Mouse (Mus musculus): ENCODE data around the gene Cracr2a.

Cracr2a gene

GRCm38 (mm10) chr6:127634858-127635257 is 73.7 kb downstream of the Cracr2a start:
- DNase-seq, result no peak

DNA sequence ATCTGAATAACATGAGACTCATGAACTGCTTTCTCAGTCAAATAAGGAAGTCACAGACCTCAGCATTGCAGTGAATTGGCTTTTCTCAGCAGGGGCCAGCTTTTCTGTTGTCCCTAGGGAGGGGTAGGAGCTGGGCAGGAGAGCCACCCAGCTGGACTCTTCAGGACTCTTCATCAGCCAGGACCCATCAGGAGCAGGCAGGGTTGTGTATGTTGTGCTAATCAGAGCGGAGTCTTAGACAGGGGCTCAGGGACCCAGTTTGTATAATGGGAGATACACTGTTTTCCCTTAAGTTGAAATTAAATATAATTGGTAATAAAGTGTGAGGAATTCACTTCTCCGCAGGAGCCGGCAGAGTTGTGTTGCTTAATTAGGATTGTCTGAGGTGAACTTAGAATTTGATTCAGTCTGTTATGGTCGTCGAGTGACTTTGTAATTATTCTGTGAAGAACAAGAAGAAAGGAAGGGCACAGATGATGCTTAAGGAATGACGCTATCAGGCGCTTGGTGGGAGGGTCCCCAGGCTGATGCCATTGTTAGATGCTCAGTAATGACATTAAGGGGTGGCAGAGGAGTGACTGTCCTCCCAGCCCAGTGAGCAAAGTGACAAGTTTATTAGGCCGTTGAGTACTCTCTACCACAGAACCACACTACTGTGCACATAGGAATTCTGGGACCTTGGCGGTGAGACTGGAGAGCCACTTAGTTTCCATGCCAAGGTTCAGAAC is 74.5 kb downstream of the Cracr2a start:
- DNase-seq, result no peak

DNA sequence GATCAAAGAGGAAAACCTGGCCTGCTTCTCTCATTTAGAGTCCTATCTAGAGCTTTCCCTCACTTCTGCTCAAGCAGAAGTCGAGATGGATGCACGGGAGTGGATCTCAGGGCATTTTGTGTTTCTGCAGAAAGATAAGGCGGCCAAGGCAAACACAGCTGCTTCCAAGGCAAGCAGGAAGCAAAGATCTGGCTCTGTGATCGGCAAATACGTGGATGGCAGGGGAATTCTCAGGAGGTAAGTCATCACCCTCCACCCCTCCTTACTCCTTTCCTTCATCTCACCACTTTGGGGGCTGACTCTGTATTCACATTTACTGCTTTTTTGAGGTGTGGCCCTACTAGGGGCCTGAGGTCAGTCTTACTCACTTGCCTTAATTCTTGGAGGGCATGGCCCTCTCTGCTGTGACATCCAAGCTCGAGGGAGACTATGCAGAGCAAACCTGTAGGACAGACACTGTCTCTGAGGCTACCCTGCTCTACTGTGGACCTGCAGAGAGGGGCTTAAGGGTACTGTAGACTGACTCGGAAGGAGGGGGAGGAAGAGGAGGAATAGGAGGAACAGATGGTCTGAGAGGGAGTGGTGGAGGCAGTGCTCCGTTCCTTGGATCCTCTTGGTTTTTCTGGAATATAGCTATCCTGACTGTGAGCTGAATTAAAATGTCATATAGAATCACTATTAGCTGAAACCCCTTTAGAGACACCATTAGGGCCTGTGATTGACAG is 80.1 kb downstream of the Cracr2a start:
- DNase-seq, result no peak

GRCm38 (mm10) chr6:127655988-127656387 is 94.8 kb downstream of the Cracr2a start:
- DNase-seq, result no peak

DNA sequence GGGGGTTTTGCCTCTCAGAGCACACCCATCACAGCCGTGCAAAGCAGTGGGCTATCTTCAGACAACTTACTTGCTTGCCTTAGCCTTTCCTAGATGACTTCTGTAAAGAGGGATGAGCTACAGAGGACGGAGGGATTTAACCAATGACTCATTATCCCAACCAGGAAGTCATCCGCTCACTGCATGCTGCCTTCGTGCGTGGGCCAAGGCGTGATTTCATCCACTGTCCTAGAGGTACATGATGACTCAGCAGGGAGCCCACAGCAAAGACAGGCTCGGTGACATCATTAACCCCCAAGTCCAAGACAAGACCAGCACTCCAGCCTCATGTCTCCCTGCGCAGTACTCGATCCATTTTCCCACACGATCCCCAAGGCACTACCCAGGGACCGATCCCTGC is 96.0 kb downstream of the Cracr2a start:
- DNase-seq, result no peak

GRCm38 (mm10) chr6:127659472-127659871 is 98.3 kb downstream of the Cracr2a start:
- DNase-seq, result no peak

DNA sequence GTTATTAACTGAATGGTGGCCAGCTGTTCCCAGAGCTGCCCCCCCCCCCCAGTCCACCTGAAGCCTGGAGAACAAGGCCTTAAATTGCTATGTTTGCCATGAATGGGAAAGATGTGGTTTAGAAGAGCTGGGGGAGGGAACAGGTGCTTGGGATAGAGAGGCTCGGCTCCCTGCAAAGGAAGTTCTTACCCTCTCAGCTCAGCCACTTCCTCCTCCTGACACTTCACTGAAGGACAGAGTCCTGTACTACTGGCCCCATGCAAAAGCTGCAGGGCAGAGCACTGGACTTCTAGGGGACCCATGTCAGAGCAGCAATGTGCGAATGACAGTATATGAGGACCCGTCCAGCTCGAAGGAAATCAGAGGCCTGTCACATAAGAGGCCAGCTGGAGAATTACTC is 98.8 kb downstream of the Cracr2a start:
- no peak for DNase-seq

DNA sequence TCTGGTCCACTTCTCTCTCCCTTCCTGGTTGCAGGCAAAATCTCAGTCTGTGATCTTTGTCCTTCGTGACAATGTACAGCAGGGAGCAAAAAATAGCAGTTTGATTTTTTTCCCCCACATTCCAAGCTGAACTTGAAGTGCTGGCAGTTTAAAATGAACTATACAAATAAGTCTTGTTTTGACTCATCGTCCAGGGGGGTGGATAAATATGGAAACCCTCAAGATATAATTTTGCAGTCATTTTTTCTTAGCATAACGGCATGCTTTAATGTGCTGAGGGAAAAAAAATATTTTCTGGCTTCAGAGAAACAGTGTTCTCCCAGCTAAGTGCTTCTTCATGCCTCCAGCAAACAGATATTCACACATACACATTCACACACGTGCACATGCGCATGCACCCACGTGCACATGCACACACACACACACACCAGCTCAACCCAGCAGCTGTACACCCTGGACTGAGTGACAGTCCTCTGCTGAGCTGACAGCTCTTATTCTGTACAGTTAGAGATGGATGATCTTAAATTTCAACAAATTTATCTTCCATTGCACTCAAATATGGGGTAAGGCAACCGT is 100.7 kb downstream of the Cracr2a start:
- no peak for DNase-seq

DNA sequence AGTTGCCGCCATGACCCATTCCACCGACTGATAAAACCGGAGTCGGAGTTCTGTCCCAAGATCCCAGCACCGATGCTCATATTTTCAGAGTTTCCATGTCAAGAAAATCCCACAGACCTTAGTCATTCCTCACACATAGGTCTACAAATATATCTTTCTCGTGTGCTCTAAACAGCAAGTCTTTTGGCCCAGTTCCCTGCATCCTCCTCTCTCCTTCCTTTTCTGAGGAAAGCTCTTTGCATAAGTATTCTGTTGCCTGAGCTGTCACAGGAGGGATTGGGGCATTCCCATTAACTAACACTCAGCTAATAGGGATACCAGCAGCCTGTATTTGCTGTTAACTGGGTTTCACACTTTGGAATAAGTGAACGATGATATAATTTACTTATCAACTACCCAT is 102.1 kb downstream of the Cracr2a start:
- no peak for DNase-seq

GRCm38 (mm10) chr6:127669313-127669712 is 108.2 kb downstream of the Cracr2a start:
- DNase-seq, result no peak

- DNase-seq, result no peak
These were observed 108.9 kb downstream of the Cracr2a start for GRCm38 (mm10) chr6:127670031-127670430.

GRCm38 (mm10) chr6:127672071-127672470 is 110.9 kb downstream of the Cracr2a start:
- DNase-seq, result no peak

- DNase-seq, result no peak
These were observed 115.7 kb downstream of the Cracr2a start for GRCm38 (mm10) chr6:127676866-127677265.

DNA sequence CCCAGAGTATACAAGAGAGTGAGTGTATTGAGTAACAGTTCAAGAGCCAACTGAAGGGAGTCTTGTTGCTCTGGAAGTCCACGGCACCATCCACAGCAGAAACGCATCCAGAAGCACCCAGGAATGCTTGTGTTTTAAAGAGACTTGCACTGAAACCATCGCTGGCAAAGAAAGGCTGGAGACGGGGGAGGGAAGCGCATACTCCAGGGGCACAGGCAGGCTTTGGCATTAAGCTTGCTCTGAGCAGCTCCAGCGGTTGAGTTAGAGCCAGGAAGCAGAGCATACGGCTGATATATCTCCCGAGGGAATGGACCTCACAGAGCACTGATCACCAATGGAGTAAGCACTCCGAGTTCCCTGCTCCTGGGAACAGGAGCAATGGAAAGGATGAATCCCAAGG is 117.2 kb downstream of the Cracr2a start:
- DNase-seq, result no peak

DNA sequence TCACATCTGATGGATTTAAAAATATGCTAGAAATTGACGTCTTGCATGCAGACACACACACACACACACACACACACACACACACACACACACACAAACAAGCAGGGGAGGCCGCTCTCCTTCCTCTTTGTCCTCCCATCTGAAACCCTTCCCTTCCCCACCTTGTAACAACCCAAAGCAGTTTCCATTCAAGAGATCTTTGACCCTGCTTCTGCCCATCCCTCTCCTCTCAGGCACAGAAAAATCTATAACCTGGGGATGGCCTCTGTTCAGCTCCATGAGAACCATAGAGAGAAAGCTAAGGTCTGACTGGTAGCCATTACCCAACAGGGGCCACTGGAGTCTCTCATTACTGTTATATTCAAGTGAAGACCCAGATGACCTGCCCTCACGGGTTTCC is 117.9 kb downstream of the Cracr2a start:
- no peak for DNase-seq

- no peak for DNase-seq
These were observed 119.6 kb downstream of the Cracr2a start for GRCm38 (mm10) chr6:127680784-127681183.

DNA sequence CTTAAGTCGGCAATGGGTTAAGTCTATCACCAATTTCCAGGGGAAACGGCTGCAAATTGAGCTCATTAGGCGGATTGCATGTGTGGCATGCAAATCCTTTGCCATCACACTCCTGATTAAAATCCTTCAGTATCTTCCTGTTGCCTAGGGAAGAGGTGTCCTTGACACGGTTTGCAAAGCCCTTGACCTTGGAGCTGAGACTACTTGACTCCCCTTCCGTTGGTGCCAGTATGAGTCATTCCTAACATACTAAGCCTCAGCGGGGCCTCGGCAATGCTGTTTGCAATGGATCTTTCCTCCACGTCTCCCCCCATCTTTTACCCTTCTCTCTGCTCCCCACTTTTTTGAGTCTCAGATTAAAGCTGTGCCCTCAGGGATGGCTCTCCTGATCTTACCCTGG is 122.4 kb downstream of the Cracr2a start:
- DNase-seq, result no peak

GRCm38 (mm10) chr6:127684981-127685380 is 123.8 kb downstream of the Cracr2a start:
- no peak for DNase-seq

DNA sequence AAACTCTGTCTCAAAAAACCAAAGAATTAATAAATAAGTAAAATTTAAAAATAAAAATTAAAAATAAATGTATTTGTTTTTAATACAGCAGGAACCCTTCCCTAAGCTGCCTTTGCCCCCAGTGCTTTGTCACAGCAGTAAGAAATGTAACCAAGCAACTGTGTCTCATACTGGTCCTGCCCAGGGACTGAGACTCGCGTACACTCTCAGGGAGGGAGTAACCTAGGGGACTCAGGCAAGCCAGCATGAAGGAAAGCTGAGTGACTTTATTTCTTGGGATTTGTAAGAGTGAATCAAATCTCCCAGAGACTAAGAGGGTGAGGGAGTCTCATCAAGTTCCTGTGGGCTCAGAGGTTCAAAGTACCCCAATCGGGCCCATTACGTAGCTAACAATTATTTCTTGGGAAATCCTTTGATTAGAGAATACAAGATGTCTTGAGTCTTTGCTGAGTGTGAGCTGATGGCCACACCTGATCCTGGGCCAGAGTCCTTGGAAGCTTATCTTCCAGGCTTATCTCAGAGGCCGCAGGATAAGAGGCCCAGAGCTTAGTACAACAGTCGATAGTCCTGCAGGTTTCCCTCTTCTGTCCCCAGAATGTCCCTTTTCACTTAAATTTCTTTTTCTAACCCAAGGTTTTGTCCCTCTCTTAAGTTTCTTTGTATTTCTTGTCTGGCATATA is 126.2 kb downstream of the Cracr2a start:
- DNase-seq, result no peak

GRCm38 (mm10) chr6:127692298-127692697 is 131.2 kb downstream of the Cracr2a start:
- DNase-seq, result no peak

- DNase-seq, result no peak
These were observed 132.5 kb downstream of the Cracr2a start for GRCm38 (mm10) chr6:127693681-127694080.

DNA sequence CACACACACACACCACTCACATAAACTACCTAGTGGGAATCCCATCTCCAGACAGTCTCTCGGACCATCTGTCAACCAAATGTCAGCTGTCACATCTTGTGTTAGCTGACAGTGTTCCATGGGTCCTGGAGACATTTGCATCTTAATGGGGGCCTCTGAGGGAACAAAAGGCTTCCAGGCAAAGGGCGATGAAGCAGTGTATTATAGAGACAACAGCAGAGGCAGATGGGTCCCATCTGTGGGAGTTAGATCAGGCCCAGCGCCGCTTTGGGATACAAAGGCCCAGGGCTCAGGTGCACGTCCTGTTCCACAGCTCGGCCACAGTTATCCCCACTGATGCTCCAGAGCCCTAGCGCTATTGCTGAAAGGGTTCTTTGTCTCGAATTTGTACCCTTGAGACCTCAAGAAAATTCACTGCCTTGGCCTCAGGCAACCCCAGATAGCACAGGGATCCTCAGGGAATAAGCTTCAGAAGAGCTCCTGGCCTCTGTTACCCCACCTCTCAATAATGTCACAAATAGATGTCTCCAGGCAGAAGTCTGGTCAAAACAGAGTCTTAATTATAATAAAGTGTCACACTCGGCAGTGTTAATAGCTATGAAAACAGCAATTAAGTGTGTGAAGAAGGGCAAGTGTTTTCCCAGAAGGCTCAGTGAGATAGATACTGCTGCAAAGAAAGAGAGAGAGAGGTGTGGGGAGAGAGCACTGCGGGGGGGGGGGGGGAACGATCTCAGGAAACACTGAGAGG is 140.1 kb downstream of the Cracr2a start:
- no peak for DNase-seq

DNA sequence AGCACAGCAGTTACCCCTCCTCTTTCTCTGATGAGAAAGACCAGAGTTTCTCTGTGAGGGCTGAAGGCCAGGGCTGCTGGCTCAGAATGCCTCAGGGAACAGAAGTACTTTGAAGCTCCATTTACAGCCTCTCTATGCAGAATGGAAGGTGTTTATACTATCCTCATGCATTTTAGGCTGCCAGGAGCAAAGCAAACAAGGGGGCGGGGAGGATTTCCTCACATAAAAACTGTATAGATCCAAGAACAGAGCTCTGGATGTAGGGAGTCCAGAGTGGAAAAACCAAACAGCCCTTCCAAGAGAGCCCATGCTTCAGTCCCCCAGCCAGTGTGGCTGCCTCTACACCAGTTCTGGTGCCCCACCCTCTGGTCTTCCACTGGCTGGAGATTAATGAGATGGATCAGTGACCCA is 147.1 kb downstream of the Cracr2a start:
- no peak for DNase-seq
